Mouse (Mus musculus): ENCODE measurements at regions not wholly inside any gene's neighbourhood (a gene's known extent, or its start where the extent isn't known, plus 50 kb on each side); places are given as distances from the start of the nearest gene placed in this dataset.

- ATAC-seq (ENCODE audit: low FRiP score) (no peak), DNase-seq (ENCODE audit: low spot score) (no peak)
- Histone ChIP-seq H3K9ac (replicated peaks; ENCODE audit: low read length, poor library complexity, severe bottlenecking) (no peak overlapping the region), H3K36me3 (ENCODE audit: insufficient read depth, low read length) (no peaks in the 10 kb centered on the region), H3K9me3 (ENCODE audit: low read length) (no peaks in the 10 kb centered on the region), H3K4me1 (ENCODE audit: insufficient read depth, low read length) (no peaks in the 10 kb centered on the region), H3K4me2 (ENCODE audit: low read depth, low read length, poor library complexity, severe bottlenecking) (no peak overlapping the region), H3K4me3 (ENCODE audit: low read depth, low read length) (no peak overlapping the region), H3K27me3 (ENCODE audit: insufficient read depth, low read length) (peaks cover 3% of the 10 kb centered on the region; the same call in 1 of the 2 replicates), H3K27ac (ENCODE audit: low read depth, low read length) (no peak overlapping the region)
- 60% methylated on average over 5 of the region's 5 CpGs for WGBS
- no peak for TF ChIP-seq CTCF (IDR thresholded peaks at IDR 0.05)
These were observed 154.5 kb downstream of the Gm45692 start for GRCm38 (mm10) chr8:26273792-26274191.

GRCm38 (mm10) chr8:26274481-26274880 is 155.1 kb downstream of the Gm45692 start:
- no peak for TF ChIP-seq CTCF (IDR thresholded peaks at IDR 0.05)
- ATAC-seq (ENCODE audit: low FRiP score): no peak
- peaks cover 3% of the 10 kb centered on the region; the same call in 1 of the 2 replicates for H3K27me3 ChIP-seq (ENCODE audit: insufficient read depth, low read length)
- H3K4me3 ChIP-seq (ENCODE audit: low read depth, low read length): no peak overlapping the region
- DNase-seq (ENCODE audit: low spot score): no peak
- no peaks in the 10 kb centered on the region for H3K4me1 ChIP-seq (ENCODE audit: insufficient read depth, low read length)
- no peak overlapping the region for H3K9ac ChIP-seq (replicated peaks; ENCODE audit: low read length, poor library complexity, severe bottlenecking)
- H3K27ac ChIP-seq (ENCODE audit: low read depth, low read length): no peak overlapping the region
- no peaks in the 10 kb centered on the region for H3K9me3 ChIP-seq (ENCODE audit: low read length)
- 95% methylated on average over 6 of the region's 6 CpGs for WGBS
- H3K4me2 ChIP-seq (ENCODE audit: low read depth, low read length, poor library complexity, severe bottlenecking): no peak overlapping the region
- no peaks in the 10 kb centered on the region for H3K36me3 ChIP-seq (ENCODE audit: insufficient read depth, low read length)

- 66% methylated on average over 11 of the region's 11 CpGs for WGBS
- Histone ChIP-seq H3K9me3 (ENCODE audit: low read length) (no peaks in the 10 kb centered on the region), H3K27ac (ENCODE audit: low read depth, low read length) (no peak overlapping the region), H3K36me3 (ENCODE audit: insufficient read depth, low read length) (no peaks in the 10 kb centered on the region), H3K9ac (replicated peaks; ENCODE audit: low read length, poor library complexity, severe bottlenecking) (no peak overlapping the region), H3K4me3 (ENCODE audit: low read depth, low read length) (no peak overlapping the region), H3K4me2 (ENCODE audit: low read depth, low read length, poor library complexity, severe bottlenecking) (no peak overlapping the region), H3K4me1 (ENCODE audit: insufficient read depth, low read length) (no peaks in the 10 kb centered on the region), H3K27me3 (ENCODE audit: insufficient read depth, low read length) (no peaks in the 10 kb centered on the region)
- no peak for TF ChIP-seq CTCF (IDR thresholded peaks at IDR 0.05)
- DNase-seq (ENCODE audit: low spot score): no peak
- no peak for ATAC-seq (ENCODE audit: low FRiP score)
These were observed 163.0 kb downstream of the Gm45692 start for GRCm38 (mm10) chr8:26282156-26282935.

- TF ChIP-seq CTCF (IDR thresholded peaks at IDR 0.05): no peak
- DNase-seq (ENCODE audit: low spot score): no peak
- ATAC-seq (ENCODE audit: low FRiP score): no peak
- Histone ChIP-seq H3K4me3 (ENCODE audit: low read depth, low read length) (no peak overlapping the region), H3K9me3 (ENCODE audit: low read length) (no peaks in the 10 kb centered on the region), H3K4me2 (ENCODE audit: low read depth, low read length, poor library complexity, severe bottlenecking) (no peak overlapping the region), H3K9ac (replicated peaks; ENCODE audit: low read length, poor library complexity, severe bottlenecking) (no peak overlapping the region), H3K4me1 (ENCODE audit: insufficient read depth, low read length) (peaks cover 4% of the 10 kb centered on the region; the same call in 1 of the 2 replicates), H3K27me3 (ENCODE audit: insufficient read depth, low read length) (no peaks in the 10 kb centered on the region), H3K36me3 (ENCODE audit: insufficient read depth, low read length) (no peaks in the 10 kb centered on the region), H3K27ac (ENCODE audit: low read depth, low read length) (no peak overlapping the region)
- WGBS: 81% methylated on average over 2 of the region's 2 CpGs
These were observed 164.6 kb downstream of the Gm45692 start for GRCm38 (mm10) chr8:26283957-26284356.

GRCm38 (mm10) chr8:26287665-26288064 is 168.3 kb downstream of the Gm45692 start:
- no peak overlapping the region for H3K27ac ChIP-seq (ENCODE audit: low read depth, low read length)
- no peaks in the 10 kb centered on the region for H3K9me3 ChIP-seq (ENCODE audit: low read length)
- no peak overlapping the region for H3K9ac ChIP-seq (replicated peaks; ENCODE audit: low read length, poor library complexity, severe bottlenecking)
- 45% methylated on average over 6 of the region's 6 CpGs for WGBS
- ATAC-seq (ENCODE audit: low FRiP score) (no peak; the same call in 1 of the 2 replicates), DNase-seq (ENCODE audit: low spot score) (peak; percentile 85)
- H3K4me1 ChIP-seq (ENCODE audit: insufficient read depth, low read length): peaks cover 4% of the 10 kb centered on the region; the same call in 1 of the 2 replicates
- H3K4me2 ChIP-seq (ENCODE audit: low read depth, low read length, poor library complexity, severe bottlenecking): no peak overlapping the region
- H3K4me3 ChIP-seq (ENCODE audit: low read depth, low read length): no peak overlapping the region
- TF ChIP-seq CTCF (IDR thresholded peaks at IDR 0.05): no peak
- H3K27me3 ChIP-seq (ENCODE audit: insufficient read depth, low read length): no peaks in the 10 kb centered on the region
- no peaks in the 10 kb centered on the region for H3K36me3 ChIP-seq (ENCODE audit: insufficient read depth, low read length)

GRCm38 (mm10) chr8:26288163-26288562 is 168.8 kb downstream of the Gm45692 start:
- Histone ChIP-seq H3K36me3 (ENCODE audit: insufficient read depth, low read length) (no peaks in the 10 kb centered on the region), H3K4me1 (ENCODE audit: insufficient read depth, low read length) (peaks cover 4% of the 10 kb centered on the region; the same call in 1 of the 2 replicates), H3K27me3 (ENCODE audit: insufficient read depth, low read length) (no peaks in the 10 kb centered on the region), H3K9me3 (ENCODE audit: low read length) (no peaks in the 10 kb centered on the region), H3K4me2 (ENCODE audit: low read depth, low read length, poor library complexity, severe bottlenecking) (no peak overlapping the region), H3K9ac (replicated peaks; ENCODE audit: low read length, poor library complexity, severe bottlenecking) (no peak overlapping the region), H3K27ac (ENCODE audit: low read depth, low read length) (no peak overlapping the region), H3K4me3 (ENCODE audit: low read depth, low read length) (no peak overlapping the region)
- DNase-seq (ENCODE audit: low spot score): no peak
- no peak for TF ChIP-seq CTCF (IDR thresholded peaks at IDR 0.05)
- WGBS: 88% methylated on average over 4 of the region's 4 CpGs
- ATAC-seq (ENCODE audit: low FRiP score): no peak
